Comparison of ENCODE assay signal across 18 mouse cellular contexts in the genomic region with DNA sequence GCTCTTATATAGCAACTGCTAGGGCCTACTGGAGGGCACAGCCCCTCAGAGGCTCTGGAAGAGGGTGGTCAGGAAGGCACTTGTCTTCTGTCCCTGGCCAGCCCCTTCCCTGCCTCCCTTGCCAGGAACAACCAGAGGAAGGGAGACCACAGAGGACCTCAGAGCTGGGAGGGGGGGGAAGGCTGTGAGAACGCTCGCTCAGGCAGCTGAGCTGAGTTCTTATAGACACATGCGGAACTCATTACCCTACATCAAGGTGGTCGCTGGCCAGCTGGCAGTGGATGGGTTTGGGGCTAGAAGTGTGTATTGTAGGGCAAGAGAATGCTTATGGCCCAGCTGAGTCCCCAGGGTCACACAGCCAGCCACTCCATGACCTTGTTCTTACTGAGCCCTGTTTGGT. TPM values are rescaled to one million over a fixed set of nuclear protein-coding genes. Genes with fewer than 3 reads are reported as not detected.
A peak's percentile ranks its signal among the peaks of the same experiment; 100 is the strongest.
DNase-seq lines count a peak whose midpoint lies in the region; ATAC-seq lines count a peak whose summit lies in the region.
"Had no signal": no experiment of that assay in that cellular context is flagged by ENCODE, and none has a peak within 500 bp of the region (broad histone marks: within the 10 kb centered on the region; RNA-seq: fewer than 3 reads in every experiment).

No protein-coding gene starts in this region.

- WGBS in hindbrain, embryonic 12.5 days, result 44% methylated on average over 4 of the region's 4 CpGs
- 55% methylated on average over 4 of the region's 4 CpGs for WGBS in hindbrain, embryonic 14.5 days
- 12% methylated on average over 4 of the region's 4 CpGs for WGBS in embryonic facial prominence, embryonic 14.5 days
- 24% methylated on average over 4 of the region's 4 CpGs for WGBS in limb, embryonic 15.5 days

- H3K4me2 ChIP-seq in hindbrain, embryonic 12.5 days (replicated peaks), result no peak overlapping the region
- H3K4me2 ChIP-seq in hindbrain, embryonic 14.5 days (replicated peaks), result no peak overlapping the region
- H3K4me2 ChIP-seq in embryonic facial prominence, embryonic 14.5 days (ENCODE audit: low read depth, low read length), result no peak overlapping the region
- peak overlapping the region; percentile 13; the same call in 1 of the 2 replicates for H3K4me2 ChIP-seq in limb, embryonic 15.5 days
- H3K4me2 ChIP-seq: forebrain, embryonic 15.5 days; hindbrain, embryonic 15.5 days had no signal

- no peaks in the 10 kb centered on the region for H3K36me3 ChIP-seq in hindbrain, embryonic 12.5 days
- H3K36me3 ChIP-seq in hindbrain, embryonic 14.5 days (replicated peaks; ENCODE audit: control insufficient read depth, insufficient read depth), result no peaks in the 10 kb centered on the region
- peaks cover 3% of the 10 kb centered on the region; the same call in 1 of the 2 replicates for H3K36me3 ChIP-seq in embryonic facial prominence, embryonic 14.5 days (ENCODE audit: control insufficient read depth, insufficient read depth, low read length)
- no peaks in the 10 kb centered on the region for H3K36me3 ChIP-seq in limb, embryonic 15.5 days
- H3K36me3 ChIP-seq: forebrain, embryonic 15.5 days; hindbrain, embryonic 15.5 days had no signal

- peaks cover 38% of the 10 kb centered on the region for H3K4me1 ChIP-seq in hindbrain, embryonic 12.5 days
- H3K4me1 ChIP-seq in hindbrain, embryonic 14.5 days (replicated peaks; ENCODE audit: control insufficient read depth, insufficient read depth, low read length), result peaks cover 4% of the 10 kb centered on the region; the same call in 1 of the 2 replicates
- peaks cover 35% of the 10 kb centered on the region for H3K4me1 ChIP-seq in embryonic facial prominence, embryonic 14.5 days (ENCODE audit: control insufficient read depth, insufficient read depth, low read length)
- peaks cover 61% of the 10 kb centered on the region for H3K4me1 ChIP-seq in limb, embryonic 15.5 days

- H3K27me3 ChIP-seq in hindbrain, embryonic 12.5 days, result peaks cover 6% of the 10 kb centered on the region
- 0 out of 2 replicates have a peak, but pooled peaks cover 9% of the 10 kb centered on the region for H3K27me3 ChIP-seq in hindbrain, embryonic 14.5 days (ENCODE audit: control insufficient read depth, insufficient read depth, low read length)
- H3K27me3 ChIP-seq in embryonic facial prominence, embryonic 14.5 days (replicated peaks; ENCODE audit: control insufficient read depth, insufficient read depth, low read length), result no peaks in the 10 kb centered on the region
- H3K27me3 ChIP-seq in limb, embryonic 15.5 days, result no peaks in the 10 kb centered on the region

- no peak overlapping the region for H3K4me3 ChIP-seq in hindbrain, embryonic 12.5 days
- H3K4me3 ChIP-seq in hindbrain, embryonic 14.5 days (replicated peaks; ENCODE audit: low read length), result no peak overlapping the region
- no peak overlapping the region for H3K4me3 ChIP-seq in embryonic facial prominence, embryonic 14.5 days (ENCODE audit: low read depth, low read length)
- 0 out of 2 replicates have a peak overlapping the region, but pooled peaks have one; percentile 1 for H3K4me3 ChIP-seq in limb, embryonic 15.5 days
- H3K4me3 ChIP-seq: forebrain, embryonic 15.5 days; heart, adult 2 months; hindbrain, embryonic 15.5 days had no signal

- no peaks in the 10 kb centered on the region for H3K9me3 ChIP-seq in hindbrain, embryonic 12.5 days (replicated peaks)
- no peaks in the 10 kb centered on the region for H3K9me3 ChIP-seq in hindbrain, embryonic 14.5 days (ENCODE audit: control insufficient read depth, low read length)
- H3K9me3 ChIP-seq in embryonic facial prominence, embryonic 14.5 days (ENCODE audit: control insufficient read depth, low read length), result no peaks in the 10 kb centered on the region
- no peaks in the 10 kb centered on the region for H3K9me3 ChIP-seq in limb, embryonic 15.5 days
- H3K9me3 ChIP-seq: forebrain, embryonic 15.5 days; hindbrain, embryonic 15.5 days had no signal

- no peak for ATAC-seq in hindbrain, embryonic 12.5 days (ENCODE audit: low FRiP score)
- ATAC-seq in hindbrain, embryonic 14.5 days (ENCODE audit: low FRiP score), result no peak
- no peak; the same call in 1 of the 2 replicates for ATAC-seq in embryonic facial prominence, embryonic 14.5 days (ENCODE audit: low read depth)
- peak; percentile 57 for ATAC-seq in limb, embryonic 15.5 days (ENCODE audit: insufficient number of reproducible peaks, low FRiP score, low TSS enrichment, low read depth)
- ATAC-seq: CD4-positive, CD25-positive, alpha-beta regulatory T cell, adult 4 months; forebrain, embryonic 15.5 days had no signal

- H3K9ac ChIP-seq in hindbrain, embryonic 12.5 days, result no peak overlapping the region
- no peak overlapping the region for H3K9ac ChIP-seq in hindbrain, embryonic 14.5 days
- H3K9ac ChIP-seq in embryonic facial prominence, embryonic 14.5 days (ENCODE audit: low read depth, low read length), result no peak overlapping the region
- H3K9ac ChIP-seq in limb, embryonic 15.5 days, result no peak overlapping the region
- H3K9ac ChIP-seq: forebrain, embryonic 15.5 days; hindbrain, embryonic 15.5 days had no signal

- no peak for DNase-seq in hindbrain, embryonic 14.5 days (ENCODE audit: low spot score)
- DNase-seq in embryo, embryonic 9.5 days (ENCODE audit: extremely low spot score), result peak; percentile 54
- DNase-seq in embryonic facial prominence, embryonic 14.5 days (ENCODE audit: low spot score), result peak; percentile 85
- DNase-seq in c-Kit-positive CD71-positive TER-119-positive erythroid progenitor cells, embryonic 14.5 days (ENCODE audit: low spot score), result no peak
- DNase-seq in adrenal gland, postnatal 25 days, result no peak
- DNase-seq: adrenal gland, adult 8-10 months; cerebellum, adult 9-10 months; heart, adult 2 months; kidney, adult 18-20 months; liver; lung, adult 18-20 months; midbrain, embryonic 14.5 days; right cerebral cortex, postnatal 4 days had no signal

- peak overlapping the region; percentile 24; the same call in 1 of the 2 replicates for H3K27ac ChIP-seq in hindbrain, embryonic 12.5 days
- no peak overlapping the region for H3K27ac ChIP-seq in hindbrain, embryonic 14.5 days
- peak overlapping the region; percentile 79 for H3K27ac ChIP-seq in embryonic facial prominence, embryonic 14.5 days (replicated peaks; ENCODE audit: low read depth, low read length)
- peak overlapping the region; percentile 88 for H3K27ac ChIP-seq in limb, embryonic 15.5 days
- H3K27ac ChIP-seq: forebrain, embryonic 15.5 days; heart, adult 2 months; hindbrain, embryonic 15.5 days had no signal

RNA-seq across cellular contexts. Expression of gene Id3, which starts 7.3 kb away (rescaled TPM):
- polyA plus RNA-seq in hindbrain, embryonic 12.5 days (2016; fragmentation: Nextera tagmentation; extraction: Ambion mirVana), result 372 and 426 TPM in 2 replicates
- 194 and 206 TPM in 2 replicates for polyA plus RNA-seq in hindbrain, embryonic 14.5 days (2014; fragmentation: Nextera tagmentation; extraction: Ambion mirVana)
- polyA plus RNA-seq in embryonic facial prominence, embryonic 14.5 days (2014; fragmentation: Nextera tagmentation; extraction: Ambion mirVana), result 404 and 407 TPM in 2 replicates
- 488 and 490 TPM in 2 replicates for polyA plus RNA-seq in limb, embryonic 15.5 days (2015; fragmentation: Nextera tagmentation; extraction: Ambion mirVana)
- total RNA-seq in adrenal gland, postnatal 25 days (2021), result 59.6 and 78.0 TPM in 2 replicates

RNA-seq across cellular contexts. Expression of gene E2f2, which starts 21.6 kb away (rescaled TPM):
- polyA plus RNA-seq in hindbrain, embryonic 12.5 days (2016; fragmentation: Nextera tagmentation; extraction: Ambion mirVana), result 7.0 and 7.9 TPM in 2 replicates
- 1.2 and 1.3 TPM in 2 replicates for polyA plus RNA-seq in hindbrain, embryonic 14.5 days (2014; fragmentation: Nextera tagmentation; extraction: Ambion mirVana)
- polyA plus RNA-seq in embryonic facial prominence, embryonic 14.5 days (2014; fragmentation: Nextera tagmentation; extraction: Ambion mirVana), result 7.9 and 10.1 TPM in 2 replicates
- 10.0 and 14.5 TPM in 2 replicates for polyA plus RNA-seq in limb, embryonic 15.5 days (2015; fragmentation: Nextera tagmentation; extraction: Ambion mirVana)
- total RNA-seq in adrenal gland, postnatal 25 days (2021), result 4.1 and 4.8 TPM in 2 replicates

RNA-seq across cellular contexts. Expression of gene Asap3, which starts 55.6 kb away (rescaled TPM):
- polyA plus RNA-seq in hindbrain, embryonic 12.5 days (2016; fragmentation: Nextera tagmentation; extraction: Ambion mirVana), result 11.6 and 11.8 TPM in 2 replicates
- 4.9 TPM in 2 replicates for polyA plus RNA-seq in hindbrain, embryonic 14.5 days (2014; fragmentation: Nextera tagmentation; extraction: Ambion mirVana)
- polyA plus RNA-seq in embryonic facial prominence, embryonic 14.5 days (2014; fragmentation: Nextera tagmentation; extraction: Ambion mirVana), result 8.1 and 11.3 TPM in 2 replicates
- polyA plus RNA-seq in limb, embryonic 15.5 days (2015; fragmentation: Nextera tagmentation; extraction: Ambion mirVana), result 15.4 and 19.0 TPM in 2 replicates
- 1.8 and 2.8 TPM in 2 replicates for total RNA-seq in adrenal gland, postnatal 25 days (2021)
- polyA plus RNA-seq: CD4-positive, CD25-positive, alpha-beta regulatory T cell, adult 4 months had no signal

Comparison
In these comparisons a context has a peak if more than half of its experiments do, and no peak if none do; other contexts are left out.
1. DNase-seq: peak in embryo, embryonic 9.5 days (single experiment) and embryonic facial prominence, embryonic 14.5 days (single experiment); none in hindbrain, embryonic 14.5 days (single experiment), c-Kit-positive CD71-positive TER-119-positive erythroid progenitor cells, embryonic 14.5 days (single experiment) and adrenal gland, postnatal 25 days (single experiment).